Mouse (Mus musculus): ENCODE measurements around the gene Wwc1. TPM values are rescaled to one million over a fixed set of nuclear protein-coding genes. Genes with fewer than 3 reads are reported as not detected.
"Not testable (repeated sequence)": the region's sequence is repeated elsewhere in the genome, so short reads cannot be mapped to it uniquely, and the experiment has no call there.

Gene Wwc1
- polyA plus RNA-seq, 1 experiment, result 0.16 TPM

DNA sequence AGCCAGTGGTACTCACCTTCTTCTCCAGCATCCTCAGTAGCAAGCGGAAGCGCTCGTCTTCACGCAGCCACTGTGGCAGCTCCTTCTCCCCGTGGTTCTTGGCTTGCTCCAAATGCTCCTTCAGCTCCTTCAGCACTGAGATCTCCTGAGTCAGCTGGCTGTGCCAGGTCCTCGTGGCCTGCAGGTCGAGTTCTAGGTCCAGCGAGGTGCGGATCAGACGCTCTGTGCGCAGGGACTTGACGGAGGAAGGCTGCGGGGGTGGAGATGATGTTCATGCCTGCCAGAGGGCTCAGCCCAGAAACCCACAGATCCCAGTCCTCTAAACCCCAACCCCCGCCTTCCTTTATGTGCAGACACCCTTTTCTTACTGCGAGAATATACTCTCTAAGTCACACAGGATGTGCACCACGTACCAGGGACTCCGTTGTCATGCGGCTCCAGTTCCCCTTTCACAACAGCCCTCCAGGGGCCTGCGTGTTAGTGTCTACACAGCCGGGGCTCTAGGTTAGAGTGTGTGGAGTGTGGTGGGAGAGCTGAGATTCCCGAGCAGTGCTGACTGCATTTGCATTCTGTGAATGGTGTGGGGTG lies 138.5 kb downstream of the Wwc1 start:
- Histone ChIP-seq H3K27ac (ENCODE audit: insufficient read depth, low read depth, low read length) (peak overlapping the region; percentile 37; the same call in 1 of the 2 replicates), H3K4me1 (ENCODE audit: control insufficient read depth, insufficient read depth, low read length) (peaks cover 20% of the 10 kb centered on the region), H3K4me3 (ENCODE audit: insufficient read depth, low read length) (no peak overlapping the region)
- no peak for TF ChIP-seq POLR2A (IDR thresholded peaks at IDR 0.05; ENCODE audit: borderline replicate concordance, low read depth, low read length)
- TF ChIP-seq CTCF (IDR thresholded peaks at IDR 0.05; ENCODE audit: low read depth, low read length), result no peak

DNA sequence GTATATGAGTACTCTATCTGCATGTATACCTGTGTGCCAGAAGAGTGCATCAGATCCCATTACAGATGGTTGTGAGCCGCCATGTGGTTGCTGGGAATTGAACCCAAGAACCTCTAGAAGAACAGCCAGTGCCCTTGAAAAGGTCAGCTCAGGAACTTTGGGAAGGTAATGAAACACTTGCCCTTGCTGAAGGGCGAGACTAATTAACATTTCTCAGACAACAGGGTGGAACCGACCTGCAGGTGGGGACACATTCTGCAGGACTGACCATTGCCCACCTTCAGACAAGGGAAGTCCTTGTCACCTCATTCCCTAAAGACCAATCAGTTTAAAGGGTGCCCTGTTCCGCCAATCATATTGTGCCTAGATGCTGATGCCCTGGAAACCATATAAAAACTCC lies 139.5 kb downstream of the Wwc1 start:
- not testable (repeated sequence) for H3K4me3 ChIP-seq (ENCODE audit: insufficient read depth, low read length); H3K27ac ChIP-seq (ENCODE audit: insufficient read depth, low read depth, low read length)
- peaks cover 20% of the 10 kb centered on the region for H3K4me1 ChIP-seq (ENCODE audit: control insufficient read depth, insufficient read depth, low read length)

DNA sequence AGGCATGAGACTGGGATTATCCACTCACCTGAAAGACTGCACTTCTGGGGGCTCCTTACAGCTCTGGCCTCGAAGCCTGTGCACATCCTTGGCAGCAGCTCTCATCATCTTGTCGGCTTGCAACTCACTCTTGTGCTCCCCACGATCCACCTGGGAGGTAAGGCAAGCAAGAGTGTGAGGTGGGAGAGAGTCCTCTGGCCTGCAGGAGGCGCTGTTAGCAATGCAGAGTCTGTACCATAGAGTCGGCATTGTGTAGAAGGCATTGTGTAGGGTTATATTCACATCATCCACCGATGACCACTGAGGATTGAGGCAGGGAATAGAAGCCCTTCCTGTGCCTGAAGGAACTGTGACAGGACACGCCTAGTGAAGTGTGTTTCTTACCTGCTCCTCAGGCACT lies 140.0 kb downstream of the Wwc1 start:
- Histone ChIP-seq H3K4me1 (ENCODE audit: control insufficient read depth, insufficient read depth, low read length) (peaks cover 20% of the 10 kb centered on the region), H3K4me3 (ENCODE audit: insufficient read depth, low read length) (no peak overlapping the region), H3K27ac (ENCODE audit: insufficient read depth, low read depth, low read length) (no peak overlapping the region)
- TF ChIP-seq POLR2A (IDR thresholded peaks at IDR 0.05; ENCODE audit: borderline replicate concordance, low read depth, low read length) (no peak), CTCF (IDR thresholded peaks at IDR 0.05; ENCODE audit: low read depth, low read length) (peak; percentile 62)

DNA sequence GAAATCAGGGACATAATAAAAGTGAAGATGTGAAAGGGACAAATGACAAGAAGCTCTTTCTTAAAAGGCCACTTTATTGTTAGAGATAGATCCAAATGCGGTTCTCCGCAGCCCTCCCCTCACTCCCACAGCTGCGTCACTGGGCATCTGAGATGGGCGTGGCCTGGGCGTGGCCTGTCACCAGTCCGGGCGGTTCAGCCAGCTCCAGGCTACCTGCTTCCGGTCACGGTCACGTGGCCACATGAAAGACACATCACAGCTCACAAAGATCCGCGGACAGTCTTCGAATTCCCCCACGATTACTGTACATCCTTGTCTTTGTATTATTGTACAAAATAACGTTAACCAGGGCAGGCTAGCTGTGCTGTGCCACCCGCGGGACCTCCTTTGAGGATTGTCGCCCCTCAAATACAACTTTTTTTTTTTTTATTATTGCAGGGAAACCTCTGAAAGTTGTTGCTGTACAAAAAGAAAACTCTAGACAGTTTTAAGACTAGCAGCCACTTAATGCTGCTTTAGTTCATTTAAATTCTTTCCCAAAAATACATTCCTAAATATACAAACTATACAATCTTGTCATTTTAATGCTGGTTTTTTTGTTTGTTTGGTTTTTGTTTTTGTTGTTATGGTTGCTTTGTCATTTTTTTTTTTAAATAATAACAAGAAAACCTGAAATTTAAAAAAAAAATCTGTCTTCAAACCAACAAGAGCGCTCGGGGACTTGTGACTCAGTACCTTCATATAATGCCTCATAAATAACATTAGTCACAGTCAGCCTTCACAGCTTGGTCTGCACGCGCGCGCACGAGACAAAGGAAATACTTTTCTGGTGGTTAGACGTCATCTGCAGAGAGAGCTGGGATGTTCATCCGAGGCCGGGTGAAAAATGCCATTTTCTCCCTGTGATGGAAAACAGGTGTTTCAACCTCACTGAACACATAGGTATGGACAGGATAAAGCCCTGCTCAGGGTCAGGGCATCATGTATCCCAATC lies 141.7 kb downstream of the Wwc1 start:
- peak overlapping the region; percentile 60 for H3K4me3 ChIP-seq (ENCODE audit: insufficient read depth, low read length)
- no peak for TF ChIP-seq CTCF (IDR thresholded peaks at IDR 0.05; ENCODE audit: low read depth, low read length)
- TF ChIP-seq POLR2A (IDR thresholded peaks at IDR 0.05; ENCODE audit: borderline replicate concordance, low read depth, low read length), result 0 out of 2 replicates have a peak, but pooled peaks have one; percentile 36
- peaks cover 18% of the 10 kb centered on the region for H3K4me1 ChIP-seq (ENCODE audit: control insufficient read depth, insufficient read depth, low read length)
- H3K27ac ChIP-seq (ENCODE audit: insufficient read depth, low read depth, low read length), result peak overlapping the region; percentile 75

DNA sequence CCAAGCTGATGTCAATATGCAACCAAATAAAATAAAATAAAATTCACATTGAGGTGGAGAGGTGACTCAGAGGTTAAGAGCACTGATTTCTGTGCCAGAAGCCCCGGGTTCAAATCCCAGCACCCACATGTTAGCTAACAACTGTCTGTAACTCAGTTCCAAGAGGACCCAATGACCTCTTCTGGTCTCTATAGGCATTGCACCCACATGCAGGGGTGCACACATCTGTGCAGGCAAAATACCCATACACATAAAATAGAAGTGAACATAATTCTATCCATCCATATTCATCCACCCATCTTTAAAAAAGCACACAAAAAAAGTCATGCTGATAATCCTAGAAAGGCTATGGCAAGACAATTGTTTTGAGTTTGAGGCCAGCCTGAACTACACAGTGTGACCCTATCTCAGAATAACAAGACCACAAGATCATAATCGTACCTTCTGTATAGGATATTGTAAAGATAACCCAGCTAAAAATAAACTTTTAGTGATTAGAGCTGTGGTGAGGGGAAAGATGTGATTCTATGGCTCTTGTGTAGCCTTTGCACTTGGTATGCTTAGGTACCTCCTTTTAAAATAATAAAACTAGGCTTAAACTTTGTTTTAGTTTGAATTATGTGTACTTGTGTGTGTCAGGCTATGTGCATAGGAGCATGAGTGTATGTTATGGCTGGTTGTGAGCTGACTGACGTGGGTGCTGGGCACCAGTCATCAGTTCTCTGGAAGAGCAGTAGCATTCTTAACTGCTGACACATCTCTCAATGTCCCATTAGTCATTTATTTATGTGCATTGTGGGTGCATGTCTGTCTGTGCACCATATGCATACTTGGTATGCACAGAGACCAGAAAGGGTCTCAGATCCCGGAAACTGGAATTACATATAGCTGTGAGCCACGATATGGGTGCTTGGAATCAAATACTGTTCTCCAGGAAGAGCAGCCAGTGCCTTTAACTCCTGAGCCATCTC lies 142.9 kb downstream of the Wwc1 start:
- Histone ChIP-seq H3K4me3 (ENCODE audit: insufficient read depth, low read length) (peak overlapping the region; percentile 60), H3K4me1 (ENCODE audit: control insufficient read depth, insufficient read depth, low read length) (peaks cover 19% of the 10 kb centered on the region), H3K27ac (ENCODE audit: insufficient read depth, low read depth, low read length) (peak overlapping the region; percentile 28)
- TF ChIP-seq CTCF (IDR thresholded peaks at IDR 0.05; ENCODE audit: low read depth, low read length), result no peak

DNA sequence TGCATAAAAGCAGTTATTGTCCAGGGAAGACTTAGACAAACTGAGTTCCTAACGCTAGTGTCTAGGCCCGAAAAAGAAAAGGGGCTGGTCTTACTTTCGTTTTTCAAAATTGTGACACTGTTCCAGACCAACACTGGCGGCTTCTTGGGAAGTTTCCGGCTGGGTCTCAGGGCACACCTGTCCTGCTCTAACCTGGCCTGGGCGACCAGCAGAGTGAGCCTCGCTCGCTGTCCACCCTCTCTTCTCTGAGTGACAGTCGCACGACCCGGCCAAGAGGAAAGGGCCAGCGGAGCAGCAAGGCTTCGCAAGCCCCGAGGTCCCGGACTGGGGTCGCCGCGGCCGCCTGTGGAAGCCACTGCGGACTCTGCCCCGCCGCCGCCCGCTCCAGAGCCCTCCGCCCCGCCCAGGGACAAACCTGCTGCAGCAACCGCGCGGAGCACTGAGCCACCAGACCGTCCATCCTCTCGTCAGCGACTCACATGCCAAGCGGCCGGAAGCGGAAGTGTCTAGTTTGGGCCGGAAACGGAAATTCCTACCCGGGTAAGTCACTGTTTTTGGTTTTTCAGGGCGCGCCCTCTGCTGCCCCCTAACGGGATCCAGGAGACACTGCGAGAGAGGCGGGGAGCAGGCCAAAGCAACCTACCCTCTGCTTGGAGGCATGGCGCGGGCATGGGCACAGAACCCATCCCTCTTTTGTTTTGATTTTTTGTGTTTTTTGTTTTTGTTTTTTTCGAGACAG lies 146.1 kb downstream of the Wwc1 start, which contains the start of gene Rars:
Gene Rars, minus strand, starts transcription at position 485 of the 739 bp plus-strand sequence.
- TF ChIP-seq CTCF (IDR thresholded peaks at IDR 0.05; ENCODE audit: low read depth, low read length), result peak; percentile 42
- TF ChIP-seq POLR2A (IDR thresholded peaks at IDR 0.05; ENCODE audit: borderline replicate concordance, low read depth, low read length), result no peak
- Histone ChIP-seq H3K4me1 (ENCODE audit: control insufficient read depth, insufficient read depth, low read length) (peaks cover 22% of the 10 kb centered on the region), H3K27ac (ENCODE audit: insufficient read depth, low read depth, low read length) (peak within 1 kb of the TSS; percentile 47), H3K4me3 (ENCODE audit: insufficient read depth, low read length) (peak within 1 kb of the TSS; percentile 95)

DNA sequence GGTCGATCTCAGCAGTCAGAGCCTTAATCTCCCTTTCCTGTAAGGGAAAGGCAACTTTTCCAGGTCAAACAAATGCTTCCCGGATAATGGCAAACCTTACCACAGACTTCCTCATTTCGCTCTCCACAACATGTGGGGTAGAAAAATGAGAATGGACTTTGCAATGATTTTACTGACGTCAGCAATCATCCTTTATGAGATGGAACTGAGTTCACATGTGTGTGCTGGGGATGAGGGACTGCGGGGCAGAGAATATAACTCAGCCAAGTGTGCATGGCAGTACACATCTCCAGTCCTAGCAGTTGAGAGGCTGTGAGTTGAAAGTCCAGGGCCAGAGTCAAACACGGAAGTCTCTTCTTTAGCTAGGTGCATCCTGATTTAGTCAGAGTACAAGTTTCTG lies 147.1 kb downstream of the Wwc1 start:
- Histone ChIP-seq H3K4me1 (ENCODE audit: control insufficient read depth, insufficient read depth, low read length) (peaks cover 19% of the 10 kb centered on the region), H3K4me3 (ENCODE audit: insufficient read depth, low read length) (peak overlapping the region; percentile 95), H3K27ac (ENCODE audit: insufficient read depth, low read depth, low read length) (peak overlapping the region; percentile 47)
- TF ChIP-seq POLR2A (IDR thresholded peaks at IDR 0.05; ENCODE audit: borderline replicate concordance, low read depth, low read length) (no peak), CTCF (IDR thresholded peaks at IDR 0.05; ENCODE audit: low read depth, low read length) (no peak)

DNA sequence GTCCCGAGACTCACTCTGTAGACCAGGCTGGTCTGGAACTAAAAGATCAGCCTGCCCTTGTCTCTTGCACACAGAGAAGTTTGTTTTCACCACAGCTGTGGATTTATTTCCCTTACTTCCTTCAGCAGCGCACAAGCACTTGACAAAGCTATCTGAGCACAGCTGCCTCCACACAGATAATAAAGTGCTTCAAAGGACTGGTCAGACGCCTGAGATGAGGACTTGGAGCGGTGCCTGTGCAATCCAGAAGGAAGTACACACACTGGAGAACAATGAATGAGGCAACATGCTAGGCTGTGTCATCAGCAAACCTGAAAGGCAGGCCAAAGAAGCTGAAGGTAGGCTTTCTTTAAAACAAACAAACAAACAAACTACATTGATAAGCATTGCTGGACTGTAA lies 148.2 kb downstream of the Wwc1 start:
- TF ChIP-seq CTCF (IDR thresholded peaks at IDR 0.05; ENCODE audit: low read depth, low read length) (no peak), POLR2A (IDR thresholded peaks at IDR 0.05; ENCODE audit: borderline replicate concordance, low read depth, low read length) (no peak)
- Histone ChIP-seq H3K4me3 (ENCODE audit: insufficient read depth, low read length) (peak overlapping the region; percentile 23; the same call in 1 of the 2 replicates), H3K27ac (ENCODE audit: insufficient read depth, low read depth, low read length) (peak overlapping the region; percentile 24; the same call in 1 of the 2 replicates), H3K4me1 (ENCODE audit: control insufficient read depth, insufficient read depth, low read length) (peaks cover 18% of the 10 kb centered on the region)

DNA sequence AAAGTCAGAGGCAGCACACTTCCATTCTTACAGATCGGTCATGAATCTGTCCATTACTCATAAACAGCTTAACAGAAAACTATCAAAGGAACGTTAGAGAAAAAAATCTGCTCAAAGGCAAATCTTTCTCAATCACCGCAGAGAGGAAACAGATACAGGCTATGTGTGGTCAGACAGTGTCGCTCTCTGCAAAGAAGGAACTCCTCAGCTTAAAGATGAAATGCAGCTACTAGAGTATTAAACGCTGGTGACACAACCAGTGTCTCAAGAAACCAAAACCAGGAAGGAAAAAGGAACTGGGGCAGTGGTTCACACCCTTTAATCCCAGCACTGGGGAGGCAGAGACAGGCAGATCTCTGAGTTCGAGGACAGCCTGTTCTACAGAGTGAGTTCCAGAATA lies 152.6 kb downstream of the Wwc1 start:
- H3K4me3 ChIP-seq (ENCODE audit: insufficient read depth, low read length), result no peak overlapping the region
- TF ChIP-seq CTCF (IDR thresholded peaks at IDR 0.05; ENCODE audit: low read depth, low read length), result no peak
- no peak for TF ChIP-seq POLR2A (IDR thresholded peaks at IDR 0.05; ENCODE audit: borderline replicate concordance, low read depth, low read length)
- peaks cover 24% of the 10 kb centered on the region for H3K4me1 ChIP-seq (ENCODE audit: control insufficient read depth, insufficient read depth, low read length)
- peak overlapping the region; percentile 27 for H3K27ac ChIP-seq (ENCODE audit: insufficient read depth, low read depth, low read length)

Measured in bone marrow macrophage, adult 2 months (primary cell).